Mouse (Mus musculus): Measurements from ENCODE around the gene Cfap43.
A peak's percentile ranks its signal among the peaks of the same experiment; 100 is the strongest.

DNA sequence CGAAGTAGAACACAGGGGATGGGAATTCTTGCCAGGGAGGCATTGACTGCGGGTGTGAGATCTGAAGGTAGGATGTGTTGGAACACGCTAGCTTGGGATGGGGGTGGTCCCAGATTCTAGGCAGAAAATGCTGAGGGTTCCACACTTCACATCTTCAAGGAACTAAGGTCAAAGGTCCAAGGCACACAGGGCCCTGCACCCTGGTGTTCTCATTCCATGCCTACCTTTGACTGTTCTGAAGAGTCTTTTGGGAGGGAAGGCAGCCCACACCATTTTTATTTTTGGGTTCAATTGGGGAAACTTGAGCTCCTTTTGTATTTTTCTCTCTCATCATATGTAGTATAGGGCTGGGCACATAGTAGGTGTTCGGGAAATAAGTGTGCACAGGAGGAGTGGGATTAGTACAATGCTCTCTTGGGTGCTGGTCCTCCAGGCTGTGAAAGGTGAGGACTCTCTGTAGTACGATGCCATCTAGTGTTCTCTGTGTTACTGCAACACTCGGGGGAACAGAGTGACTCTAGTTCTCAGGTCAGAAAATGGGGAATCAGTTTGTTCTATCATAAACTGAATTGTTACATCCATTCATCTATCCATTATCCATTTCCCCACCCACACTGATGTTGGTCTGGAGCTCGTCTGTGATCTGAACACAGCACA is 13.0 kb upstream of the Cfap43 start:
- TF ChIP-seq CTCF (IDR thresholded peaks at IDR 0.05; ENCODE audit: low read depth, low read length) (peak; percentile 51), POLR2A (IDR thresholded peaks at IDR 0.05; ENCODE audit: extremely low read depth, insufficient read depth, low read length) (no peak)

All from liver, adult 2 months (tissue).